Mouse (Mus musculus) gastrocnemius, adult 8-10 months (tissue): Measurements from ENCODE around the gene Sh3pxd2a. TPM values are rescaled to one million over a fixed set of nuclear protein-coding genes. Genes with fewer than 3 reads are reported as not detected.

Experiments used
- DNase-seq, 2 experiments: peaks; one replicate each; pipeline ENCODE4 v3.0.0; 2022; ENCODE audit warnings: low spot score in 2 of 2
- total RNA-seq, 4 experiments: library from RNA; stranded (reverse); gene quantifications; 2 replicates each; pipeline ENCODE4 v1.2.4; 2022

The Sh3pxd2a gene
- total RNA-seq, 4 experiments from 2014 or later = 33.4 to 44.9 (median 41.1) TPM

GRCm38 (mm10) chr19:47458504-47459161, 5.6 kb downstream of the Sh3pxd2a start:
- peak; percentile 61 to 69 for DNase-seq

- DNase-seq = peak in 1 of 2 experiments; percentile 49
These were observed 6.3 kb downstream of the Sh3pxd2a start for GRCm38 (mm10) chr19:47457711-47458503.

- no peak for DNase-seq
These were observed 8.2 kb downstream of the Sh3pxd2a start for GRCm38 (mm10) chr19:47456021-47456420.

GRCm38 (mm10) chr19:47455001-47455755, 9.0 kb downstream of the Sh3pxd2a start:
- no peak for DNase-seq

- peak in 1 of 2 experiments; percentile 58 for DNase-seq
These were observed 9.8 kb downstream of the Sh3pxd2a start for GRCm38 (mm10) chr19:47454167-47455000.

GRCm38 (mm10) chr19:47453352-47453751, 10.8 kb downstream of the Sh3pxd2a start:
- DNase-seq = no peak

- peak in 1 of 2 experiments; percentile 70 for DNase-seq
These were observed 11.5 kb downstream of the Sh3pxd2a start for GRCm38 (mm10) chr19:47452682-47453081.

GRCm38 (mm10) chr19:47452211-47452610, 12.0 kb downstream of the Sh3pxd2a start:
- DNase-seq = no peak

- DNase-seq = no peak
These were observed 12.6 kb downstream of the Sh3pxd2a start for GRCm38 (mm10) chr19:47451476-47452113.

- peak; percentile 55 to 75 for DNase-seq
These were observed 13.7 kb downstream of the Sh3pxd2a start for GRCm38 (mm10) chr19:47450261-47451137.

GRCm38 (mm10) chr19:47449513-47450227, 14.5 kb downstream of the Sh3pxd2a start:
- DNase-seq = no peak

- DNase-seq = no peak
These were observed 15.5 kb downstream of the Sh3pxd2a start for GRCm38 (mm10) chr19:47448618-47449151.

- DNase-seq = no peak
These were observed 17.3 kb downstream of the Sh3pxd2a start for GRCm38 (mm10) chr19:47446841-47447365.

GRCm38 (mm10) chr19:47446130-47446529, 18.1 kb downstream of the Sh3pxd2a start:
- no peak for DNase-seq

GRCm38 (mm10) chr19:47445726-47446125, 18.5 kb downstream of the Sh3pxd2a start:
- DNase-seq = no peak

- DNase-seq = no peak
These were observed 19.7 kb downstream of the Sh3pxd2a start for GRCm38 (mm10) chr19:47444488-47444887.

GRCm38 (mm10) chr19:47442294-47442627, 21.9 kb downstream of the Sh3pxd2a start:
- no peak for DNase-seq

- no peak for DNase-seq
These were observed 22.5 kb downstream of the Sh3pxd2a start for GRCm38 (mm10) chr19:47441541-47442293.
